Mouse (Mus musculus) testis, adult 2 months (tissue): Measurements from ENCODE around the gene Slc25a13. TPM values are rescaled to one million over a fixed set of nuclear protein-coding genes. Genes with fewer than 3 reads are reported as not detected.

Source experiments
- H3K27ac ChIP-seq: fragments of 200-500 bp; 2 replicates; pipeline ENCODE4 v1.5.1; 2012; ENCODE audit warnings: low read depth, low read length; ENCODE audit not compliant: control insufficient read depth, insufficient read depth
- H3K27me3 ChIP-seq: fragments of 200-500 bp; 2 replicates; pipeline ENCODE4 v1.6.1; 2012; ENCODE audit warnings: mild to moderate bottlenecking, low read length, moderate library complexity; ENCODE audit not compliant: control insufficient read depth, insufficient read depth
- H3K36me3 ChIP-seq: fragments of 200-500 bp; 2 replicates; pipeline ENCODE4 v1.6.1; 2012; ENCODE audit warnings: mild to moderate bottlenecking, low read length; ENCODE audit not compliant: control insufficient read depth, insufficient read depth
- H3K4me1 ChIP-seq: fragments of 200-500 bp; 2 replicates; pipeline ENCODE4 v1.6.1; 2012; ENCODE audit warnings: low read length; ENCODE audit not compliant: control insufficient read depth, insufficient read depth
- H3K4me3 ChIP-seq: fragments of 200-500 bp; 2 replicates; pipeline ENCODE4 v1.5.1; 2012; ENCODE audit warnings: low read depth, mild to moderate bottlenecking, low read length, moderate library complexity, mixed read lengths; ENCODE audit not compliant: control insufficient read depth
- CTCF ChIP-seq: fragments of 200-500 bp; IDR thresholded peaks from 2 replicates; pipeline ENCODE4 v1.5.1; 2012; ENCODE audit warnings: low read depth, mild to moderate bottlenecking, inconsistent platforms, low read length, moderate library complexity; ENCODE audit not compliant: control insufficient read depth, insufficient read depth, insufficient replicate concordance
- POLR2A ChIP-seq: fragments of 200-500 bp; IDR thresholded peaks from 2 replicates; pipeline ENCODE4 v1.6.1; 2012; ENCODE audit warnings: low read depth, mild to moderate bottlenecking, inconsistent platforms, low read length, moderate library complexity; ENCODE audit not compliant: control insufficient read depth
- polyA plus RNA-seq: library from polyadenylated mRNA; depleted of rRNA; stranded (reverse); fragments of >200 nt; gene quantifications from 2 replicates; pipeline ENCODE4 v1.2.3, GENCODE M21; 2012

Slc25a13 gene
- polyA plus RNA-seq, 1 experiment, result 1.9 TPM

- TF ChIP-seq POLR2A, result no peak
- no peak for TF ChIP-seq CTCF
- H3K4me3 ChIP-seq, result no peak overlapping the region
- no peaks in the 10 kb centered on the region for H3K4me1 ChIP-seq
- H3K27ac ChIP-seq, result no peak overlapping the region
- H3K36me3 ChIP-seq, result no peaks in the 10 kb centered on the region
- no peaks in the 10 kb centered on the region for H3K27me3 ChIP-seq
Observed at GRCm38 (mm10) chr6:6192413-6192812, 24.6 kb downstream of the Slc25a13 start.

- no peak overlapping the region for H3K27ac ChIP-seq
- TF ChIP-seq POLR2A, result no peak
- no peak for TF ChIP-seq CTCF
Observed at GRCm38 (mm10) chr6:6191596-6192337, 25.2 kb downstream of the Slc25a13 start.

GRCm38 (mm10) chr6:6188970-6189369 is 28.0 kb downstream of the Slc25a13 start:
- H3K36me3 ChIP-seq, result no peaks in the 10 kb centered on the region
- H3K27me3 ChIP-seq, result no peaks in the 10 kb centered on the region
- no peaks in the 10 kb centered on the region for H3K4me1 ChIP-seq
- TF ChIP-seq CTCF (no peak), POLR2A (no peak)
- no peak overlapping the region for H3K4me3 ChIP-seq
- H3K27ac ChIP-seq, result no peak overlapping the region

More at GRCm38 (mm10) chr6:6191596-6192337, 25.2 kb downstream of the Slc25a13 start:
- H3K4me1 ChIP-seq, result no peaks in the 10 kb centered on the region
- no peaks in the 10 kb centered on the region for H3K27me3 ChIP-seq
- no peaks in the 10 kb centered on the region for H3K36me3 ChIP-seq
- no peak overlapping the region for H3K4me3 ChIP-seq

- Histone ChIP-seq H3K4me1 (no peaks in the 10 kb centered on the region; the same call in 1 of the 2 replicates), H3K4me3 (no peak overlapping the region), H3K27me3 (no peaks in the 10 kb centered on the region), H3K27ac (no peak overlapping the region), H3K36me3 (no peaks in the 10 kb centered on the region)
- TF ChIP-seq CTCF (no peak), POLR2A (no peak)
Observed at GRCm38 (mm10) chr6:6186468-6186867, 30.5 kb downstream of the Slc25a13 start.

GRCm38 (mm10) chr6:6185735-6186068 is 31.3 kb downstream of the Slc25a13 start:
- no peaks in the 10 kb centered on the region; the same call in 1 of the 2 replicates for H3K4me1 ChIP-seq
- H3K4me3 ChIP-seq, result no peak overlapping the region
- no peaks in the 10 kb centered on the region for H3K36me3 ChIP-seq
- no peaks in the 10 kb centered on the region for H3K27me3 ChIP-seq
- TF ChIP-seq POLR2A (no peak), CTCF (no peak)
- H3K27ac ChIP-seq, result no peak overlapping the region

GRCm38 (mm10) chr6:6184921-6185734 is 31.8 kb downstream of the Slc25a13 start:
- no peaks in the 10 kb centered on the region; the same call in 1 of the 2 replicates for H3K4me1 ChIP-seq
- no peaks in the 10 kb centered on the region for H3K36me3 ChIP-seq
- no peak overlapping the region for H3K4me3 ChIP-seq
- TF ChIP-seq POLR2A (no peak), CTCF (no peak)
- no peaks in the 10 kb centered on the region for H3K27me3 ChIP-seq
- H3K27ac ChIP-seq, result no peak overlapping the region

- TF ChIP-seq POLR2A, result no peak
- no peak for TF ChIP-seq CTCF
- Histone ChIP-seq H3K36me3 (no peaks in the 10 kb centered on the region), H3K27ac (peak overlapping the region; percentile 28; the same call in 1 of the 2 replicates), H3K27me3 (no peaks in the 10 kb centered on the region), H3K4me1 (no peaks in the 10 kb centered on the region; the same call in 1 of the 2 replicates), H3K4me3 (no peak overlapping the region)
Observed at GRCm38 (mm10) chr6:6183601-6184000, 33.4 kb downstream of the Slc25a13 start.
